Mouse (Mus musculus): Measurements from ENCODE around the gene Gabrr2. TPM values are rescaled to one million over a fixed set of nuclear protein-coding genes. Genes with fewer than 3 reads are reported as not detected.

Gene Gabrr2
- polyA plus RNA-seq, 1 experiment from 2014 or later: not detected

DNA sequence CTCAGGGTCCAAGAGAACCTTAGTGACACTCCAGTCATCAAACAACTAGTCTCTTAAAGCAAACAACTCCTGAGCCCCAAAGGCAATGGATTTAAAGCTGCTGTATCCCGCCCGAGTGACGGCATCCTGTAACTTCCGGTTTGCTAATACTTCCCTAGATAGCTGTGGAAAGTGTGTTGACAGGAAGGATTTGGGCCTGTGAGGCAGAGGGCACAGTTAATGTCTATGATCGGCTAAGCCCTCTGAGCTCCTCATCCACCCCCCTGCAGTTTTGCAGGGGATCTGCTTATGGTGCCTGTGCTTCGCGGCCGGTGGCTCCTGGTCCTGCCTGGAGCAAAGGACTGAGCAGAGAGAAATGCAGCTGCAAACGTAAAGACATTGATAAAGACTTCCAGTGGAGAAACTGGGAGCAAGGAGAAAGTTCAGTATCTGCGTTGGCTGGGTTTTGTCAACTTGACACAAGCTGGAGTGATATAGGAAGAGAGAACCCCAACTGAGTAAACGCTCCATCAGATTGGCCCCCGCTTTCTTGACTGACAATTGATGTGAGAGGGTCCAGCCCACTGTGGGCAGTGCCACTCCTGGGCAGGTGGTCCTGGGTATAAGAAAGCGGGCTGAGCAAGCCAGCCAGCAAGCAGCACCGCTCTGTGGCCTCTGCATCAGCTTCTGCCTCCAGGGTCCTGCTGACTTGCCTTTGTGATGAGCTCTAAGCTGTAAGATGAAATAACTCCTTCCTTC, 3.6 kb downstream of the Gabrr2 start:
- 59% methylated on average over 14 of the region's 14 CpGs for WGBS
- no peak overlapping the region for H3K9ac ChIP-seq (ENCODE audit: low read depth, low read length)
- H3K4me3 ChIP-seq (replicated peaks; ENCODE audit: low read depth, low read length): no peak overlapping the region
- H3K36me3 ChIP-seq (ENCODE audit: insufficient read depth, low read length): no peaks in the 10 kb centered on the region
- H3K27me3 ChIP-seq (ENCODE audit: insufficient read depth, low read length): no peaks in the 10 kb centered on the region
- no peaks in the 10 kb centered on the region for H3K9me3 ChIP-seq (replicated peaks; ENCODE audit: low read length)
- H3K4me2 ChIP-seq (ENCODE audit: low read length): no peak overlapping the region
- no peak overlapping the region for H3K27ac ChIP-seq
- TF ChIP-seq CTCF (IDR thresholded peaks at IDR 0.05; ENCODE audit: low read depth): no peak
- DNase-seq (ENCODE audit: low spot score) (no peak), ATAC-seq (replicated peaks; ENCODE audit: low FRiP score, low read depth) (no peak)
- no peaks in the 10 kb centered on the region for H3K4me1 ChIP-seq (replicated peaks; ENCODE audit: insufficient read depth, low read length)

- WGBS: 96% methylated on average over 3 of the region's 3 CpGs
- no peak for ATAC-seq (replicated peaks; ENCODE audit: low FRiP score, low read depth)
- no peaks in the 10 kb centered on the region for H3K9me3 ChIP-seq (replicated peaks; ENCODE audit: low read length)
Observed at GRCm38 (mm10) chr4:33067331-33067730, 4.5 kb downstream of the Gabrr2 start.

DNA sequence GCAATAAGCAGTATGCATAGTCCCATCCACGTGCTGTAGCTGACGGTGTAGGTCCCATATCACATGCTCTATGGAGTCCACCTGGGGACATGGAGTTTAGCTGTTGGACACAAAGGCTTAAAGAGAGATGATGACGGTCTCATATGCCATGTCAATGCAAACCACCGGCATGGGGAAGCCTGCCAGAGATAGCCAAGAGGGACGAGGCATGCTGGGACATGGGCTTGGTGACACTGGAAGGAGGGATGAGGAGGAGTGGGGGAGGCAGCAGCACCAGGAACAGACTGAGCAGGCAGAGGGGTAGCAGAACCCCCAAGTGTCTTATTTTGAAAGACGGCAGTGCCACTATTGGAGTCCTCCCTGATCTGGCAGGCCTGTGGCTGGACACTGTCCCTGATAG, 5.0 kb downstream of the Gabrr2 start:
- Histone ChIP-seq H3K27ac (no peak overlapping the region), H3K4me3 (replicated peaks; ENCODE audit: low read depth, low read length) (no peak overlapping the region), H3K27me3 (ENCODE audit: insufficient read depth, low read length) (no peaks in the 10 kb centered on the region), H3K9me3 (replicated peaks; ENCODE audit: low read length) (no peaks in the 10 kb centered on the region), H3K4me2 (ENCODE audit: low read length) (no peak overlapping the region), H3K9ac (ENCODE audit: low read depth, low read length) (no peak overlapping the region), H3K4me1 (replicated peaks; ENCODE audit: insufficient read depth, low read length) (no peaks in the 10 kb centered on the region), H3K36me3 (ENCODE audit: insufficient read depth, low read length) (no peaks in the 10 kb centered on the region)
- DNase-seq (ENCODE audit: low spot score): no peak
- WGBS: 89% methylated on average over 6 of the region's 6 CpGs
- ATAC-seq (replicated peaks; ENCODE audit: low FRiP score, low read depth): no peak
- no peak for TF ChIP-seq CTCF (IDR thresholded peaks at IDR 0.05; ENCODE audit: low read depth)

More at GRCm38 (mm10) chr4:33067331-33067730, 4.5 kb downstream of the Gabrr2 start:
- TF ChIP-seq CTCF (IDR thresholded peaks at IDR 0.05; ENCODE audit: low read depth): no peak
- Histone ChIP-seq H3K27ac (no peak overlapping the region), H3K4me1 (replicated peaks; ENCODE audit: insufficient read depth, low read length) (no peaks in the 10 kb centered on the region), H3K27me3 (ENCODE audit: insufficient read depth, low read length) (no peaks in the 10 kb centered on the region), H3K36me3 (ENCODE audit: insufficient read depth, low read length) (no peaks in the 10 kb centered on the region), H3K9ac (ENCODE audit: low read depth, low read length) (no peak overlapping the region), H3K4me2 (ENCODE audit: low read length) (no peak overlapping the region), H3K4me3 (replicated peaks; ENCODE audit: low read depth, low read length) (no peak overlapping the region)
- no peak for DNase-seq (ENCODE audit: low spot score)

GRCm38 (mm10) chr4:33068894-33069293, 6.1 kb downstream of the Gabrr2 start:
- DNase-seq (ENCODE audit: low spot score): no peak
- ATAC-seq (replicated peaks; ENCODE audit: low FRiP score, low read depth): no peak
- WGBS: 40% methylated on average over 6 of the region's 6 CpGs

GRCm38 (mm10) chr4:33070326-33070725, 7.5 kb downstream of the Gabrr2 start:
- 93% methylated on average over 6 of the region's 6 CpGs for WGBS
- no peak overlapping the region for H3K27ac ChIP-seq
- no peaks in the 10 kb centered on the region for H3K27me3 ChIP-seq (ENCODE audit: insufficient read depth, low read length)
- no peaks in the 10 kb centered on the region for H3K36me3 ChIP-seq (ENCODE audit: insufficient read depth, low read length)
- H3K9ac ChIP-seq (ENCODE audit: low read depth, low read length): no peak overlapping the region
- DNase-seq (ENCODE audit: low spot score) (no peak), ATAC-seq (replicated peaks; ENCODE audit: low FRiP score, low read depth) (no peak)
- H3K9me3 ChIP-seq (replicated peaks; ENCODE audit: low read length): no peaks in the 10 kb centered on the region
- H3K4me1 ChIP-seq (replicated peaks; ENCODE audit: insufficient read depth, low read length): no peaks in the 10 kb centered on the region
- H3K4me3 ChIP-seq (replicated peaks; ENCODE audit: low read depth, low read length): no peak overlapping the region
- TF ChIP-seq CTCF (IDR thresholded peaks at IDR 0.05; ENCODE audit: low read depth): no peak
- H3K4me2 ChIP-seq (ENCODE audit: low read length): no peak overlapping the region

More at GRCm38 (mm10) chr4:33068894-33069293, 6.1 kb downstream of the Gabrr2 start:
- H3K36me3 ChIP-seq (ENCODE audit: insufficient read depth, low read length): no peaks in the 10 kb centered on the region
- H3K4me3 ChIP-seq (replicated peaks; ENCODE audit: low read depth, low read length): no peak overlapping the region
- H3K4me2 ChIP-seq (ENCODE audit: low read length): no peak overlapping the region
- H3K27ac ChIP-seq: no peak overlapping the region
- H3K9ac ChIP-seq (ENCODE audit: low read depth, low read length): no peak overlapping the region
- no peaks in the 10 kb centered on the region for H3K27me3 ChIP-seq (ENCODE audit: insufficient read depth, low read length)
- H3K4me1 ChIP-seq (replicated peaks; ENCODE audit: insufficient read depth, low read length): no peaks in the 10 kb centered on the region
- TF ChIP-seq CTCF (IDR thresholded peaks at IDR 0.05; ENCODE audit: low read depth): no peak
- no peaks in the 10 kb centered on the region for H3K9me3 ChIP-seq (replicated peaks; ENCODE audit: low read length)

GRCm38 (mm10) chr4:33071337-33071736, 8.5 kb downstream of the Gabrr2 start:
- no peak overlapping the region for H3K4me2 ChIP-seq (ENCODE audit: low read length)
- H3K4me1 ChIP-seq (replicated peaks; ENCODE audit: insufficient read depth, low read length): no peaks in the 10 kb centered on the region
- WGBS: 92% methylated on average over 6 of the region's 6 CpGs
- DNase-seq (ENCODE audit: low spot score): no peak
- ATAC-seq (replicated peaks; ENCODE audit: low FRiP score, low read depth): no peak
- H3K9me3 ChIP-seq (replicated peaks; ENCODE audit: low read length): no peaks in the 10 kb centered on the region
- H3K27me3 ChIP-seq (ENCODE audit: insufficient read depth, low read length): no peaks in the 10 kb centered on the region
- H3K36me3 ChIP-seq (ENCODE audit: insufficient read depth, low read length): no peaks in the 10 kb centered on the region
- no peak for TF ChIP-seq CTCF (IDR thresholded peaks at IDR 0.05; ENCODE audit: low read depth)
- no peak overlapping the region for H3K4me3 ChIP-seq (replicated peaks; ENCODE audit: low read depth, low read length)
- H3K27ac ChIP-seq: no peak overlapping the region
- H3K9ac ChIP-seq (ENCODE audit: low read depth, low read length): no peak overlapping the region
